Mouse (Mus musculus): ENCODE measurements around the gene 1700113H08Rik. TPM values are rescaled to one million over a fixed set of nuclear protein-coding genes. Genes with fewer than 3 reads are reported as not detected.

The 1700113H08Rik gene
- polyA plus RNA-seq, 1 experiment, result 0.14 TPM

GRCm38 (mm10) chr10:87059447-87059846 is 1.6 kb downstream of the 1700113H08Rik start:
- DNase-seq (ENCODE audit: low spot score), result no peak

GRCm38 (mm10) chr10:87084236-87084635 is 26.4 kb downstream of the 1700113H08Rik start:
- no peak for DNase-seq (ENCODE audit: low spot score)

- no peak for DNase-seq (ENCODE audit: low spot score)
Measured at GRCm38 (mm10) chr10:87087646-87088045, 29.8 kb downstream of the 1700113H08Rik start.

- DNase-seq (ENCODE audit: low spot score), result no peak
Measured at GRCm38 (mm10) chr10:87094249-87094648, 36.4 kb downstream of the 1700113H08Rik start.

- no peak for DNase-seq (ENCODE audit: low spot score)
Measured at GRCm38 (mm10) chr10:87098722-87099121, 40.9 kb downstream of the 1700113H08Rik start.

- no peak for DNase-seq (ENCODE audit: low spot score)
Measured at GRCm38 (mm10) chr10:87100668-87101067, 42.8 kb downstream of the 1700113H08Rik start.

GRCm38 (mm10) chr10:87101265-87101950 is 43.6 kb downstream of the 1700113H08Rik start:
- no peak for DNase-seq (ENCODE audit: low spot score)

GRCm38 (mm10) chr10:87101951-87102320 is 44.1 kb downstream of the 1700113H08Rik start:
- DNase-seq (ENCODE audit: low spot score), result no peak

GRCm38 (mm10) chr10:87102455-87102854 is 44.6 kb downstream of the 1700113H08Rik start:
- DNase-seq (ENCODE audit: low spot score), result no peak

- no peak for DNase-seq (ENCODE audit: low spot score)
Measured at GRCm38 (mm10) chr10:87103286-87103685, 45.4 kb downstream of the 1700113H08Rik start.

GRCm38 (mm10) chr10:87107565-87108297 is 49.9 kb downstream of the 1700113H08Rik start:
- DNase-seq (ENCODE audit: low spot score), result no peak

GRCm38 (mm10) chr10:87108333-87108732 is 50.5 kb downstream of the 1700113H08Rik start:
- no peak for DNase-seq (ENCODE audit: low spot score)

- no peak for DNase-seq (ENCODE audit: low spot score)
Measured at GRCm38 (mm10) chr10:87109038-87109771, 51.4 kb downstream of the 1700113H08Rik start.

- no peak for DNase-seq (ENCODE audit: low spot score)
Measured at GRCm38 (mm10) chr10:87110909-87111308, 53.1 kb downstream of the 1700113H08Rik start.

GRCm38 (mm10) chr10:87125094-87125493 is 67.2 kb downstream of the 1700113H08Rik start:
- DNase-seq (ENCODE audit: low spot score), result no peak

- no peak for DNase-seq (ENCODE audit: low spot score)
Measured at GRCm38 (mm10) chr10:87126186-87126824, 68.5 kb downstream of the 1700113H08Rik start.

GRCm38 (mm10) chr10:87151050-87151449 is 93.2 kb downstream of the 1700113H08Rik start:
- DNase-seq (ENCODE audit: low spot score), result no peak

- DNase-seq (ENCODE audit: low spot score), result no peak
Measured at GRCm38 (mm10) chr10:87153731-87154505, 96.1 kb downstream of the 1700113H08Rik start.

- no peak for DNase-seq (ENCODE audit: low spot score)
Measured at GRCm38 (mm10) chr10:87159781-87160180, 101.9 kb downstream of the 1700113H08Rik start.

- no peak for DNase-seq (ENCODE audit: low spot score)
Measured at GRCm38 (mm10) chr10:87196123-87196756, 138.4 kb downstream of the 1700113H08Rik start.

- no peak for DNase-seq (ENCODE audit: low spot score)
Measured at GRCm38 (mm10) chr10:87198720-87199119, 140.9 kb downstream of the 1700113H08Rik start.

All from urinary bladder, adult 2 months (tissue).